Mouse (Mus musculus) intestine, embryonic 16.5 days (tissue): ENCODE data around the gene AF067061. TPM values are rescaled to one million over a fixed set of nuclear protein-coding genes. Genes with fewer than 3 reads are reported as not detected.

Source experiments
- polyA plus RNA-seq: library from polyadenylated mRNA; unstranded; fragments of >200 nt; fragmentation: Nextera tagmentation; extraction: Ambion mirVana; gene quantifications from 2 replicates; pipeline ENCODE4 v1.2.1, GENCODE M21; 2015

The AF067061 gene
- polyA plus RNA-seq, 1 experiment from 2014 or later: not detected

Other genes with a start within 250 kb of the AF067061 start
- not detected in 2 replicates for gene Gm36079, start 236.1 kb upstream of the AF067061 start, polyA plus RNA-seq
- not detected in 2 replicates for gene Gm21188, start 210.9 kb upstream of the AF067061 start, polyA plus RNA-seq
- not detected in 2 replicates for gene Gm20767, start 122.9 kb upstream of the AF067061 start, polyA plus RNA-seq
- not detected in 2 replicates for gene Gm21818, start 90.7 kb upstream of the AF067061 start, polyA plus RNA-seq
- gene Gm21762, start 47.2 kb upstream of the AF067061 start, polyA plus RNA-seq: not detected in 2 replicates
- not detected in 2 replicates for gene Gm21731, start 24.0 kb upstream of the AF067061 start, polyA plus RNA-seq
- gene BC147527, start 37.3 kb downstream of the AF067061 start, polyA plus RNA-seq: 0.48 and 0.80 TPM in 2 replicates
- gene Tcstv3, start 53.8 kb downstream of the AF067061 start, polyA plus RNA-seq: not detected in 2 replicates